Mouse (Mus musculus) layer of hippocampus, postnatal 25 days (tissue): ENCODE results near the gene Srp54a. TPM values are rescaled to one million over a fixed set of nuclear protein-coding genes. Genes with fewer than 3 reads are reported as not detected.
A peak's percentile ranks its signal among the peaks of the same experiment; 100 is the strongest.
"Not testable (repeated sequence)": the region's sequence is repeated elsewhere in the genome, so short reads cannot be mapped to it uniquely, and the experiment has no call there.

ENCODE experiments used
- DNase-seq, 2 experiments: peaks; one replicate each; pipeline ENCODE4 v3.0.0; 2022; ENCODE audit warnings: mixed read lengths in 2 of 2, low spot score in 1 of 2; ENCODE audit errors: extremely low spot score in 1 of 2
- total RNA-seq, 2 experiments: library from RNA; stranded (reverse); gene quantifications; 2 replicates each; pipeline ENCODE4 v1.2.3; 2021

Gene Srp54a
- 10 to 100 TPM; 86.7 to 99.9 TPM for total RNA-seq

DNA sequence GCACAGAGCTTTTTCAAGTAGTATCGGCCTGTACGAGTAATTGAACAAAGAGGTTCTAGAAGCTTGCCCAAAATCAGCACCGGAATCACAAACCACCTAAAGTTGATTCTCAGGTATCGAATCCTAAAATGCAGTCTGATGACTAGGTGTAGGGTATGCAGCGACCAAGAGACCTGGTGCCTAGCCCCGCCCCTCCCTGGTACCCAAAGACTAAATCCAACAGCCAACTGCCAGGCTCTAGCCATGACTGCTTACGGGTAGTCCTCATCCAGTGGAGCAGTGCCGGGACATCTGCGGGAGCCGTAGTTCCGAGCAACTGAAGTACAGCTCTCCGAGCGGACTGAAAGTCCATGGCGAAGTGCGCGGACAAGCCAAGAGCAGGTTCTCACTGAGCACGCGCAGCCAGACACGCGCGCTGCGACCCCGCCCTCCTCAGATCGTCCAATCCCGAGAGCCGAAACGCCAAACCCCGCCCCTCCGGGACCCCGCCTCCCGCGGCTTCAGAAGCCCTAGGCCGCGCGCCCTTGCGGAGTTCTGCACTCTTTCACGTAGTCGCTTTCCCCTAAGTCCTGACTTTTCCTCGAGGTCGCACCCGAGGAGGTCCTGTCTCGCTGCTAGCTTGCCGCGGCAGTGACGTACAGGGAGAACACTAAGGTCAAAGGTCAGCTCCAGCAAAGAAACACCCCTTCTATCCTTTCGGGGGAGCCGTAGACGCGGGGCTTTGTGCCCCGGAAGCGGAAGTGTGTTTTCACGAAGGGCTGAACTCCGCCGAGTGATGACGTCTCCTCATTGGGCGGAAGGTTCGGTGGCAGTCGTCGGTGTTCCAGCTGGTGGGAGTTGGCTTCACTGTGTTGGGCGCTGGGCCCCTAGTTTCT, at the start of gene Srp54a, which contains the start of gene 2700097O09Rik:
Gene Srp54a (plus strand): TSS at position 537 of the 875 bp plus-strand sequence.
Gene 2700097O09Rik (minus strand): TSS at position 385 of the 875 bp plus-strand sequence.
- DNase-seq = peak; percentile 75 to 86

DNA sequence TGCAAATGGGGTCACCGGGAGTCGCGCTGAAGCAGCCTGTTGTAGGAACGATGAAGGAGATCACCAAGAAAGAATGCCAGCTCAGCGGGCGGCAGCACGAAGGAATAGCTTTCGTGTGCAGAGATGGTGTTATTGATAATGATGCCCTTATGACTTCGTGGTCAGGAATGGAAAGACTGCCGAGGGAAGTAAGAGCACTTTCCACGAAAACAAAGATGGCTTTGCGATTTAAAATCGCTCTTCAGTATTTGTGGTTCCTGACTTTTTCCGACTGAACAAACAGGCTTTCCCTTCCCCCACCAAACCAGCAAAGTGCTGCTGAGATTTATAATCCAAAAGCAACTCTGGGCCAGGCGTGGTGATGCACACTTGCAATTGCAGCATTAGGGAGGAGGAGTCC, 39.1 kb upstream of the Srp54a start:
- no peak for DNase-seq

DNA sequence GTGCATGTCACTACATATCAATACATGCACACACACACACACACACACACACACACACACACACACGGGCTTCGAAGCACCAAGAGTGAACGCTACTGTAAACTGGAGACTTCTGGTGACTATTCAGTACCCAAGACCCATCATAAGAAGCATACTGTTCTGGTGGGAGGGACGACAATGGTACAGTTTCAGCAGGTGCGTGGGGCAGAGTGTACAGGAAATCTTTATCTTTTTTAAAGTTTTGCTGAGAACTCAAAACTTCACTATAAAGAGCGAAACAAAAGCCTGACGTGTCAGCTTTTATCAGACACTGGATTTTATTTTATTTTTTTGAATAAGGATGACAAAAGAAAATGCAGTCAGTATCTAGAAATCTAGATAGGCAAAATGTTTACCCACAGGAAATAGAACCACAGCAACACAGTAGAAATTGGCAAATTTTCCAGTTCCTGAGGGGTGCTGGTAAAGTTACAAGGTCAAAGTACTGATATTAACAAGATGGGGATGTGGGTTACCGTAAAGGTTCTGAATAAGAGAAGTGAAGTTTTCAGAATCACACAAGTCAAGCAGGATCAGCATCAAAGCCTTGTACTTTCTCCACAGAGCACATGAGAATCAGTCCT, 30.2 kb upstream of the Srp54a start:
- no peak for DNase-seq

DNA sequence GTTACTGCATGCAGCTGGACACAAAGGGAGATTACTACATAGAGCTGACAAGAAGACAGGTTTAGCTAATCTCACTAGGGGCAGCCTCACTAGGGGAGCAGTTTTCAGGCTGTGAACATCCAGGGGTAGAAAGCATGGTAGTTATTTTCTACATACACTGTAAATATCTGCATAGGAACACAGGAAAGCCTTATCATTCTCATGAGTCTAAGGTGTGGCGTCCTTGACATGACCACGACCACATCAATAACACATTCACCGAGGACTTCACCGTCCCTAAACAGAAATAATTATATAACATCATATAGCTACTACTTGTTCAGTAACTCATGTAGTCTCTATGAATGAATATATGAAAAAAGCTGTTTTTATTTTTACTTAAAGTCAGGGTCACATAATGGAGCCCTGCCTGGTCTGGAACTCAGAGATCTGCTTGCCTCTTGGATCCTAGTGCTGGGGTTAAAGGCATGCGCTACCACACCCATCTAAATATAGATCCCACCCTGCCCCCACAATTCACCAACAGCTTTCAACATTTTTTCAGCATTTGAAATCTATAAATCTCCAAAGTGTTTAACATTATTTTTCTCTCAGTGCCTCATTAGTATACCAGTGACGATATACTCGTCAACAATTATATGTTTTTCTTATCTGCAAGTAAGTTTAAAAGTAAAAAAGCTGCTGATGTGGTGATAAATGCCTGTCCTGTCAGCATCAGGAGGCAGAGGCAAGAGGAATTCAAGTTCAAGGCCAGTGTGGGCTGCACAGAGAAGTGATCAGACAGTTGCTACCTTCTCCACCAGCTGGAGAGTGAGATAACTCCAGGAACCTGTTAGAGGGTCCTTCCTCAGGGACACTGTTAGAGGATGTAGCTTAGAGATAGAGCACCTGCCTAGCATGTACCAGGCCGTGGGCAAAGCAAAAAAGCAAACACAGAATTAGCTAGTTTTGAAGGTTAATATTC, 28.6 kb upstream of the Srp54a start:
- no peak for DNase-seq

DNA sequence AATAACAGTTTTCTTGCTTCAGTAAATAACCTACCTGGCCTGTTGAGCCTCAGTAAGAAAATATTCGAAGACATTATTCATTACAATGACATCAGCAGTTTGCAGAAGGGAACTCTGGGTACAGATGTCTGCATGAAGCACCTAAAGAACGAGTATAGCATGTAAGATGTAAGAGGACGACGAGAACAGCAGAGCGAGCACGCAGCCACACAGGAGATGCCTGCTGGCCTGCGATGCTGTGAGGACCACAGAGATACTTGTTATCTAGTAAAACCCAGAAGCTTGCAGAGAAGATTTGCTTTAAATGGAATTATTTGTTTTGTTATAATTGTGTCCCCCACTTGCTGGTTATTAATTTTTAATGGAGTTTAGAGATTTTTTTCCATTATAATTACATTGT, 26.8 kb upstream of the Srp54a start:
- DNase-seq = no peak

DNA sequence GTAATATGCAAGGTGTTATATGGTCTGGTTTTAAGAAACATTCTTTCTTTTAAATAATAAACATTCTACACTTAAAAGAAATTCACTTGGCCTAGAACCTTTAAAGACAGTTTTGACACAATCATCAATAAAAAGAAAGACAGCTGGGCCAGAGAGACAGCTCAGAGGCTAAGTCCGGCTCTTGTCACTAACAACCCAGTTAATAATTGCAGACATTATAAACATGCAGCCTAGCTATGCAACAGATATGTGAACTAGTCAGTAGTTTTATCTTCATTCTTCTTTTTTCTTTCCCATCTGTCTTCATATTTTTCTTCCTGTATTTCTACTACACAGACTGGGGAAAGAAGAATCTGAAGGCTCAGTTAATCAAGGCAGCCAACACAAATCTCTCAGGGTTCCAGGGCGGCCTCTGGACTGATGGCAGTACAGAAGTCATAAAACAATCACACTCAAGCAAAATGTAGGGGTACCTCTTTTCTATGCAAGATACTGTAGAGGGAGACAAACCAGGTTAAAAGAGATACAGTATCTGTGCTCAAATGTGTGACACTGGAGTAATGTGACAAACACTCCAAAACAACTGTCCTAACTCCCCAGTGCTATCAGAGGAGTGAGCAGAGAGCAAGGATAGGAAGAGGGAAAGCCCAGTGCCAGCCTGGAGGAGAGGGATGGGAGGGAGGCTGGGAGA, 25.4 kb upstream of the Srp54a start:
- no peak for DNase-seq

DNA sequence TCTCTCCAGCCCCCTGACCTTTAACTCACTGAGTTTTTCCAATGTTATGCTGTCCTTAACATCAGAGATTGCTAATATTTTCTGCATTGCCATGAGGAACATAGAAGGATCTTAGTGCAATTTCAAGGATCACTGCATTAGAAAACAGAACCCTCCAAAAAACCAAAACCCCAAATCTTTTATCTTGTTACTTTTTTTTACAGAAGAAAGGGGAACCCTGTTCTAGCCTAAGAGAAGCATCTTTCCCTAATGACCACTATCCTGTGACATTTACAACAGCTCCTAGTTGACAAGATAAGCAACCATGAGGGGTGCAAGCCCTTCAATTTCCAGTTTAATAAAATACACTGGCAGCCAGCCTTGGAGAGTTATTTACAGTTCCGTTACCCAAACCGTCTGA, 23.4 kb upstream of the Srp54a start:
- DNase-seq = no peak

DNA sequence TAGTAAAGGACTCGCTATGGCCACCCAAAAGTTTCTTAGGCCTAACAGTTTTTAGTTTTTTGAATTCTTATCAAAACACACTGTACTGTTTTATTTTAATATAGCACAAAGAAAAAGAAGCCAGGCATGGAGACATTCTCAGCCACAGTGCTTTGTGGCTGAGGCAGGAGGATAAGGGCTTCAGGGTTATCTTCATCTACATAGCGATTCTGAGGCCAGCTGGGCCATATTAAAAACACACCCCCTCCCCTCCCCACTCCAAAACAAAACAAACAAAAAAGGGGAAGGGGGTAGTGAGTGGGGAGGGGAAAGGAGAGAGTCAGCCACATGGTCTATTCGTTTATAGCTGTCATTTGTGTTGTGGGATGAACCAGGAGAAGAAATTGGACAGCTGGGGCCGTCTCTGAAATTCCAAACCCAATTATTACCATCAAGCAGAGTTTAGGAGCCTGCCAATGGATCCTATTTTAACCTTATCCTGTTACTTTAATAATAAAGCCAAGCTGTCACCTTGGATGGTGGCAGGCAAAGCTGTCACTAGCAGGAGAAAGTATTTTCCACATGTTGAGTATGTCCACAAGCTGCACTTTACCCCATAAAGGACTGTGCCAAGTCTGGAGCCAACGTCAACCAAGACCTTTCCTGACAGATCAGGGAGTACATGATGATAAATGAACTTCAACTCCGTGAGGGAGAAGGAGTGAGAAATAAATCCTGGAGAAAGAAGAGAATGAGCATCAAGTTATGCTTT, 21.0 kb upstream of the Srp54a start:
- no peak for DNase-seq

DNA sequence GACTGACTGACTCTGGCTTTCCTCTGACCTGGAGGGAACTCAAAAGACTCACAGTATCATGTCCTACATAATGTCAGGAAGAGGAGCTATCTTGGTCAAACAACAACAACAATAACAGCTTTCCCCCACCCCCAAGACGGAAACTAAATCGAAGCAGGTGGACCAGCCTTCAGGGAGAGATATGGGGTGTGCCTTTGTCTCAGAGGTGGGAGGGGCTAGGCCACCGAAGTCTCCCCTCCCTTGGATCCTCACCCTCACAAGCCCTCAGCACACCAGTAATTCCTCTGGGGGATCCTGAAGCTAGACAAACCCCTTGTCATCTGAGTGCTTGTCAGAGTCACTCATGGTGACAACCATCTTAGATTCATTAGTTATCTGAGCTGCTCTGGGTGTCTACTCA, 20.2 kb upstream of the Srp54a start:
- DNase-seq = no peak

DNA sequence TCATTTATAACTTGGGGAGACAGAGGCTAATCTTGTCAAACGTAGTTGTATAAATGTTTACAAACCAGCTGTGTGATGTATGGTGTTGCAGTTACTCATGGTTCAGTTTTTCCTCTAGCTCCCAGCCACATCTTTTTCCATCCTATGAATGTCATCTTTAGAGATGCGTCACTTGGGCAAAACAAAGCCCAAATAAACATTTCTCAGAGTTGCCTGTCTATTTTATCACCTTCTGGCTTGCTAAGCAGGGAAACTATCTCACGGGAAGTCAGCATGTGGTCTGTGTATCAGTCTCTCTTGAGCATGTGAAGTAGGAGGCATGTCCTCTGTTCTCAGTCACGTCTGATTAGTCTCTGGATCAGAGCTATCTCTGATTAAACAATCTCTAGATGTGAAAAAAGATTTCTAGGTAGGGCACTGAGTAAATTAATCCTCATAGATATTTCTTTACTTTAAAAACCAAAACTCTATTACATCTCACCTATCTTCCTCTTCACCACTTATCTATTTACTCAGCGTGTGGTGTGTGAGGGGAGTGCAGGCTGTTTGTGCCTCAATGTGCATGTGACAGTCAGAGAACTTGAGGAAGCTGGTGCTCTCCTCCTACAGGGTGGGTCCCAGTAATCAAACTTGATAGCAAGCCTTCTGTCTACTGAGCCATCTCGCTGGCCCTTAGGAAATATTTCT, 19.7 kb upstream of the Srp54a start:
- DNase-seq = no peak

DNA sequence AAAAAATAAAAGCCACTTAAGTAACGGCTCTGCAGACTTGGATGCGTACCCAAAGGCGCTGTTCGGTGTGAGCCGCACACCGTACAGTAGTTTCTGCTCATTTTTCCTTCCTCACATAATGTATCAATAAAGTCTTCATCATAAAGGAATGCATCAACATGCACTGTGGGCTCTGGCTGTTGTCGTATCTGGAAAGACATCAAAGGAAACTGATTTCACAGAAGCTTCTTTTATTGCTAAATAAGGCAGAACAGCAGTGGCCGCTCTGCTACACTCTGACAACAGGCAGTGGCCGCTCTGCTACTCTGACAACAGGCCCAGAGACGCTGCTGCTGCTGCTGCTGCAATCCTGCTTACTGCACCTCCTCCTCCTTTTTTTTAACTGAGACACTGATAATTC, 19.1 kb upstream of the Srp54a start:
- DNase-seq = no peak

DNA sequence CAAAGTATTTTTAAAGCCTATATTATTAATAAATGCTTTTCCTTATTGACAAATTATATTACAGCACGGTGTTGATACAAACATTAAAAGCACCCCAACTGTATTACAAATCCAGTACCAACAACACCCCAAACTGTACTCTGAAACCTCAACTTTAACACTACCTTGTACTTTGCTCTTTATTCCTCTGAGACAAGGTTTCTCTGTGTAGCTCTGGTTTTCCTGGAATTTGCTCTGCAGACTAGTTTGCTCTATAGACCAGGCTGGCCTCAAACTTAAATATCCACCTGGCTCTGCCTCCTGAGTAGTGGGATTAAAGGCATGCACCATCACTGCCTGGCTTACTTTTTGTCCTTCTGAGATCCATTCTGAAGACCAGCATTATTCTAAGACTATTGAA, 17.9 kb upstream of the Srp54a start:
- no peak for DNase-seq

DNA sequence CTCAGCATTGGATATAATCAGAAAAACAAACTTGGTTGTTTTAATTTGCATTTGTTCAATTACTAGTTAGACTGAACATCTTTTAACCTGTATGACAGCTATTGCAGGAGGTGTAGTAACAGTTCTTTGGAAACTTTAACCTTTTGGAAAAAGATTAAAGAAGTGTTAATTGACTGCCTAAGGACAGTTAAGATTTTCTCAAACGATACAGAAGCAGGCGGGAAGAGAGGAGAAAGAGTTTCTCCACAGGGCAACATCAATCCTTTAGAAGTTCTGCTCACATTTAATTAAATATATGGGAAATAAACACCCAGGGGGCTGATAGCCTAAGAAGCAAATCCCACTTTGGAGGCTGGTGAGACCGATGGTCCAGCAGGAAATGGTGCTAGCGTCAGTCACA, 7.6 kb upstream of the Srp54a start:
- no peak for DNase-seq

DNA sequence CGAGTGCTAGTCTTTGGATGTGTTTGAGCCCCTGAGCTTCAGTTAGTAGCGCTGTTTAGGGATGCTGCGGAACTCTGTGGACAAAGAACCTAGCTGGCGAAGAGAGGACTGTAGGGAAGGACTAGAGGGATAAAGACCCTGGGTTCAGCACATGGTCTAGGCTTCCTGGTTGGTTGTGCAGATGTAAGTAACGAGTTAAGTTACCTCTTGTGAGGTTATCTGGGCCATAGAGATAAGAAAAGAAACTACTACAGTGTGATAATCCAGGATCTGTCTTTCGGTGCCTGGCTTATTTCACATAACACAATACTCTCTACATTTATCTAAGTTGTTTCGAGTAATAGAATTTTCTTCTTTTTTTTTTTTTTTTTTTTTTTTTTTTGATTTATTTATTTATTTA, 6.4 kb upstream of the Srp54a start:
- DNase-seq = no peak

DNA sequence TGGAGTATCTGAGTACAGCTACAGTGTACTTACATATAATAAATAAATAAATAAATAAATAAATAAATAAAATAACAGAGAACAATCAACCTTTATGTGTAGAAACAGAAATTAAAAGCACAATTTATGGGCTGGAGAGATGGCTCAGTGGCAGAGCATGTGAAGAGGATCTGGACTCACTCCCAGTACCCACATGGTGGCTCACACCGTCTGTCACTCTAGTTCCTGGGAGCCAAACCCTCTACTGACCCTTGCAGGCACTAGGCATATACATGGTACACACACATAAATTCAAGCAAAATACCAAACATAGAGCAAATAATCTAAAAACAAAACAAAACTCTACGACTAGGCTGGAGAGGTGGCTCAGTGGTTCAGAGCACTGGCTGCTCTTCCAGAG, 4.8 kb upstream of the Srp54a start:
- DNase-seq = no peak

DNA sequence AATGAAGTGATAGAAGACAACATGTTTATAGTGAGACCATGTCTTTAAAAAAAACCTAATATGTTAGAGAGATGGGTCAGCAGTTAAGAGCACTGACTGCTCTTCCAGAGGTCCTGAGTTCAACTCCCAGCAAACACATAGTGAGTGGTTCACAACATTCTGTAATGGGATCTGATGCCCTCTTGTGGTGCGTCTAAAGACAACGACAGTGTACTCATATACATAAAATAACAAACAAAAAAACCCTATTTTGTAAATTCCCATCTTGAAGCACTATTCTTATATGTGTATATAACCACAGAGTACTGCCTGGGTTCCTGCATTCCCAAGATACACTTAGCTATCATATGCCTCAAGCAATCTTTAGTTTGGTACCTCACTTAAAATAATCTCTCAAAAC, 1.4 kb upstream of the Srp54a start:
- DNase-seq = not testable (repeated sequence)

DNA sequence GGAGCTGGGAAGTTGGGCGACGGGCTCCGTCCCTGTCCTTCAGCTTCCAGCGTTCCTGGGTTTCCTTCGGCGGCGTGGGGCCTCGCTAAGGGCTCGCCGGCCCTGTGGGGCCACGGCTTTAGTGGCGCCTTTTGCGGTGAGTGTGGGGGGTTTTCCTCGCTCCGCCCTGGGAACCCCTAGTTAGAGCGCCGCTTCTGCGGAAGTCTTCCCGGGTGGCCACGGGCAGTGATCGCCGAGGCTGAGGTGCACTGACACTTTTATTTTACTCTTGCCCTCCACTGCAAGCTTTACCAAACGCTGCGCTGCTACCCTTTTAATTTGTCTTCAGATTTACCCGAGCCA, 510 bp downstream of the Srp54a start:
- not testable (repeated sequence) for DNase-seq

DNA sequence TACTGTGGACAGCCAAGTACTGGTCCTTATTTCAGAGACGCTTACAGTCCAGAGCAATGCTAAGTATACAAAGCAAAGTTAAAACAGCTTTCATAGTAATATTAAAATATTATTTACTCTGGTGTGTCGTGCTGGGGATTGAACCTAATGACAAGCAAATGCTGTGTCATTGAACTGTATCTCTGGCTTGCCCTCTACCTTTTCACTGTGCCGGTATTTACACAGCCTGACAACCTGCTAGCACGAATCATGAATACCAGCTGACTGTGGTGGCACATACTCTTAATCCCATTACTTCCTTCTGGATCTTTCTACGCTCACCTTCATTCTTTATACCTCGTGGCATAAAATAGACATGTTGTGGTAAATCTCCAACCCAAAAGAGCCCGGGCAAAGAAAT, 12.1 kb downstream of the Srp54a start:
- not testable (repeated sequence) for DNase-seq

DNA sequence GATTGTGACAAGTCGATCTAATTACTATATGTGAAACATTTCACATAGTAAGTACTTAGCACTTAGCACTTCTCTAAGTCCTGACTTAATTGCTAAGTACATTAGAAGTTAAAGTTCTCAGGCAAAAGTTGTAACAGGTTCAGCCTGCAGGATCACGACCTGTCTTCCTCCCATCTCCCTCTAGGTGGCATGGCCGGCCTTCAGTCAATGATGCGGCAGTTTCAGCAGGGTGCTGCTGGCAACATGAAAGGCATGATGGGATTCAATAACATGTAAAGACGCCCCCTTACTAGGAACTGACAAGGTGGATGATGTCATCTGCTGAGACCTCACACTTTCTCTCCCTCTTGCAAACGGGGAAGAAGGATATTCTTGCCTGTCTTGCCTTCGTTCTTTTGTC, 32.6 kb downstream of the Srp54a start:
- DNase-seq = not testable (repeated sequence)
